Mouse (Mus musculus): ENCODE data around the gene Olfr410.
A peak's percentile ranks its signal among the peaks of the same experiment; 100 is the strongest.

The Olfr410 gene

GRCm38 (mm10) chr11:74337931-74338330 lies at the start of gene Olfr410:
Olfr410 (minus strand) TSS chr11:74338031.
- no peak for DNase-seq

- peak; percentile 34 for DNase-seq
Measured at GRCm38 (mm10) chr11:74387203-74387602, 49.4 kb upstream of the Olfr410 start.

GRCm38 (mm10) chr11:74385674-74386073 lies 47.8 kb upstream of the Olfr410 start:
- DNase-seq: no peak

DNA sequence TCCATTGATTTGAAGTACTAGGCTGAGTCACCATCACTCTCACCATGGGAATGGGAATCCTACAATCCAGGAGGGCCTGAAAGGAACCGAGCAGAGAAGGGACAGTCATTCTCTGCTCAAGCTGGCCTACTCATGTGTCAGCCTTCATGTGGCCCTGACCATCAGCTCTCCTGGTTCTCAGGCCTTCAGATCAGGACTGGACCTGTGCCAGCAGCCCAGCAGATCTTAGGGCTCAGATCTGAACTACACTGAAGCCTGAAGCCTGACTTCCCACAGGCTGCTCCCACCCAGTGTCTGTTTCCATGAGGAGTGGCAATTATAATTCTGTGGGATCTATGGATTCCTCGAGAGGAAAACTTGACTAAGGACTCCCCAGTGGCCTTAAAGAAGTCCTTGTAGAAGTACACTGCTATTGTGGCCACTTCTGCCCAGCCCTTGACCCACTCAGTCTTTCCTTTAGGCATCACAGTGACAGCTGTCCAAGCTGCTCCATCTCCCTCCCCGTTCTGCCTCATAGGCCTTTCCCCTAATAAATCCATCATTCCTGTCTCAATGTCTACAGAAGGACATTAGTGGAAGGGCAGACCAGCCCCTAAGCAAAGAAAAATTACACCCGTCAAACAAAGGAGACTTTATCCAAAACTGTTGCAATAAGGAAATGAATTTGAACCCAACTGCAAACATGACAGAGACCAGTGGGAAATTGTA lies 41.5 kb upstream of the Olfr410 start:
- no peak for DNase-seq

DNA sequence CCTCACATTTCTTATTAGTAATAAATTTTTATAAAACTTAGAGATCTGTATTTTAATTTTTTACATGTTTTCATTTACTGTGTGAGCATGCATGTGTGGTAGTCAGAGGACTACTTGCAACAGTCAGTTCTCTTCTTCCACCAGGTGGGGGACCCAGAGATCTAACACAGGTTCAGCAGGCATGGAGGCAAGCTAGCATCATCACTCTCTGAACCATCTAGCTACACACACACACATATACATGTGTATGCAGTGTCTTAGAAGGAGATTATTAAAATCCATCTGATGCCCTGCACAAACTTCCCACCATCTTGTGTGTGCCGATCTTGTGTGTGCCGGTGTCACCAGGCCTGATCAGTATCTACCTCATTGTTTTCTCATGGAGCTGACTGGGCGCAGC lies 39.0 kb upstream of the Olfr410 start:
- DNase-seq: peak; percentile 44

- peak; percentile 52 for DNase-seq
Measured at GRCm38 (mm10) chr11:74371393-74372100, 33.7 kb upstream of the Olfr410 start.

DNA sequence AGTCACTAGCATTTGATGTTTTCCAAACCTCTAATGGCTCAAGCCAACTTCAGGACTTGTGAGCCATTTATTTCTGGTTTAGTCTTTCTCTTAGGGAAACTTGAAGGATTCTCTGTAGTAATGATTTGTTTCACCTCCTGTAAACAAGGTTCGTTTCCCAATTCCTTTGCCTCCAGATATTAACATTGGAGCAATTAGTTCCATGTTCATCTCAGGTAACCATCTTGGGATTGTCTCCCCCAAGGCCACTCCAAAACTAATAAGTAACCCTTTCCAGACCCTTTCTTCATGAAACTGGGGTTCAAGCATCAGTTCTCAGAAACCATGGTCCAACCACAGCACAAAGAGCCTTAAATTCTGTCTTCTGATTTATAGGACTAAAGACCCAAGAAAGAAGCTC lies 23.9 kb upstream of the Olfr410 start, which contains the start of gene Olfr412:
Olfr412 (plus strand) TSS at position 301 of the 400 bp plus-strand sequence.
- no peak for DNase-seq

- no peak for DNase-seq
Measured at GRCm38 (mm10) chr11:74352550-74352949, 14.7 kb upstream of the Olfr410 start, which contains the start of gene Olfr411. Olfr411 (minus strand) TSS chr11:74352650.

GRCm38 (mm10) chr11:74328781-74329180 lies 9.1 kb downstream of the Olfr410 start:
- no peak for DNase-seq

DNA sequence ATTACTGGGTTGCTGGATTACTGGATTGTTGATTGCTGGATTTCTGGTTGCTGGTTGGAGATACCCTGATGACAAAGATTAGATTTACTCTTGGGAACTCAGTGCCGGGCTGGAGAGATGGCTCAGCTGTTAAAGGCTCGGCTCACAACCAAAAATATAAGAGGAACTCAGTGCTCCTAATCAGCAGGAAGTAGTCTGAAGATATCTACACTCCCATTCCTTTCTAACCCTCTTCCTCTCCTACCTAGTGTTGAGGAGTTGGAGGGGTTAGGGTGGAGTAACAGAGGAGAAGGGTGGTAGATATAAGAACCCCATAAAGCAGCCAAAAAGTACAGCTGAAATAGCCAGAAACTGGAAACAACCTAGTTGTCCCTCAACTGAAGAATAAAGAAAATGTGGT lies 11.8 kb downstream of the Olfr410 start:
- no peak for DNase-seq

- no peak for DNase-seq
Measured at GRCm38 (mm10) chr11:74287256-74287655, 50.6 kb downstream of the Olfr410 start.

DNA sequence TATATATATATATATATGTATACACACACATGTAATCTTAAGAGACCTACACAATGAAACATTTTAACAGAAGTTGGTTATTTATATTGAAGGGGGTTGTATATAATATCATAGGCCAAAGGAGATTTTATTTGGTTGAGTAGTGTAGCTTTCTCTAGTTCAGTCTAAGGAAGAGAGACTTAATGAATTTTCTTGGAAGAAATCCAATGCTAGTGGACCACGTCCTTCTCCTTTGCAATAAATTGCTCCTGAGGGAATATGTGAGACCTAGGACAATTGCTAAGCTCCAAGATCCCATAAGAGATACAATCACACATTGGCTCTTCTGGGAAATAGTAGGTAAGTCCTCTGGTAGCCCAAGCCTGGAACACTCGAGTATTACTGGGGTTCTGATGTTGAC lies 54.4 kb downstream of the Olfr410 start, which contains the start of gene Olfr59:
Olfr59 (plus strand) TSS at position 301 of the 400 bp plus-strand sequence.
- DNase-seq: no peak

Measured in cerebellum, adult 9-11 months (tissue).